Mouse (Mus musculus) ovary, adult 18-20 months (tissue): Measurements from ENCODE around the gene Sbno2.

Experiments used
- DNase-seq: peaks from one replicate; pipeline ENCODE4 v3.0.0; 2022; ENCODE audit warnings: low spot score, mixed read lengths

Gene Sbno2

DNA sequence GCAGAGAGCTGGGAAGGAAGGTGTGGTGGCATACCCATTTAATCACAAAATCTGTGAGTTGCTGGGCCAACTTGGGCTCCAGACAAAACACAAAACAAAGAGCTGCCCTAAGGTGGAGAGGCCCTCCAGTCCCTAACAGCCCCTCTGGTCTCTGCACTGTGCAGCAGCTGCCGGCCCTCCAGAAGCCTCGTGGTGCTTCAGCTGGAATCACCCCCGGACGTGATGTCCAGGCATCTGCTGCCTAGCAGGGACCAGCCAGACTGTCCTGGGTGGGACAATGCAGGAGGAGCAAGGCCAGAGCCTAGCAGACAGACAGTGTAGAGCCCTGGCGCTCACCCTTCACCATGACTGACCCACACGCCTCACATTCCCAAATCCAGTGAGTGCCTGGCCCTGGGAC lies 13.8 kb downstream of the Sbno2 start:
- DNase-seq: no peak

DNA sequence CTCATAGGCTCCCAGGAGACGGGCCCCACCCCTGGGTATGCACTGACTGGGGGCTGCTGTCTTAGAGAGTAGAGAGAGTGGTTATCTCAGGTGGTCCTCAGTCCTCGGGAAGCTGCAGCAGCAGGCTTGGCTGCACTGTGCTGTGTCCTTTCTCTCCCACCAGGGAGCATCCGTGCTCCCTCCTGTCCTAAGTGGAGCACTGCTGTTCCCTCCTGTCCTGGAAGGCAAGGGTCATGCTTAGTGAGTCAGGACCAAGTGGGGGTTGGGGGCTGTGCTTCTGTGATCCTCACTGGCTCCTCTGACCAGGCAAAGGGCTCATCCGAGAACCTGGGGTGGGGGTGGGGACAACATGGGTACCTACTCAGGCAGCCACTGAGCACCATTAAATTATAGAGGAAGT lies 16.2 kb downstream of the Sbno2 start:
- DNase-seq: no peak

- no peak for DNase-seq
These were observed 17.9 kb downstream of the Sbno2 start for GRCm38 (mm10) chr10:80087483-80087882.

- DNase-seq: peak; percentile 53
These were observed 18.5 kb downstream of the Sbno2 start for GRCm38 (mm10) chr10:80086847-80087246.

DNA sequence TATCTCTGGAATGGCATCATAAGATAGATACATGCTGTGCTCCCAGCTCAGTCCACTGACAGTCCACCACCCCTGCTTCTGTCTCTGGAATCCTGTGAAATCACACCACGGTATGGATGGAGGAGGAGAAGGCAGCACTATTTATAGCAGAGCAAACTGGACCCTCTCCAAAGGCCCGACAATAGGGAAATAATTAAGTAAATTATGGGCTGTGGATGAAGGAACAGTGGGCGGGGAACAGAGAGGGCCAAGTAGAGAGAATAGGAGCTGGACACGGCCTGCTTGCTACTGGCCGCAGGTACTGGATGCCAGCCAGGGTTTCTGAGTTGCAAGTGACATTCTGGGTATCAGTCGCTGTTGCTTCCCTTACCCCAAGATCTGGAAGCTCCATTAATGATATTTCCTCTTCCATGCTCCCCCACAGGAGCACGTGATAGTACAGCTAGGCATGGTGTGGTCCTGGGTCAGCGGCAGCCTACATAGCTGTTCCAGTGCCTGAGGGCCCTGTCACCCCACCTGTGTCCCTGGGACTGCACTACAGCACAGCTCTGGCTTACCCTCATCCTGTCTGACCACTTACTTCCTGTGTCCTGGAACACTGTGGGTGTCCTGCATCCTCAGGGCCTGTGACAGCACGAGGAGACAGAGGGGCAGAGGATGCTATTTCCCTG lies 20.4 kb downstream of the Sbno2 start:
- DNase-seq: no peak

DNA sequence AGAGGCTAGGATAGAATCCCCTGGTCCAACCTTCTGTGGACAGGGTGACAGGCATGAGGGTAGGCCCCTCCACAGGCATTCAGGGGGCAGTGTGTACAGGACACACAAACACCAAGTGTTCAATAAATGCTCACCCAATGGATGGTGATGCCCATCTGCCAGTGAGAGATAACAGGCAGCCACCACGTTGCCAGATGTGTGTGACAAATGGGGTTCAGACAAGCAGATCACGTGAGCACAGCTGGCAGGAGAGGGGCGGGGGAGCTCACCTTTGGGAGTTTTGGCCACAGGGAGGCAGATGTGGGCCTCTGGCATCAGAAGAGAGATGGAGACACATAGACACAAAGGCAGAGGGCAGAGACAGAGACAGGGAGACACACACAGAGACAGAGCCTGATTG lies 24.3 kb downstream of the Sbno2 start:
- no peak for DNase-seq

DNA sequence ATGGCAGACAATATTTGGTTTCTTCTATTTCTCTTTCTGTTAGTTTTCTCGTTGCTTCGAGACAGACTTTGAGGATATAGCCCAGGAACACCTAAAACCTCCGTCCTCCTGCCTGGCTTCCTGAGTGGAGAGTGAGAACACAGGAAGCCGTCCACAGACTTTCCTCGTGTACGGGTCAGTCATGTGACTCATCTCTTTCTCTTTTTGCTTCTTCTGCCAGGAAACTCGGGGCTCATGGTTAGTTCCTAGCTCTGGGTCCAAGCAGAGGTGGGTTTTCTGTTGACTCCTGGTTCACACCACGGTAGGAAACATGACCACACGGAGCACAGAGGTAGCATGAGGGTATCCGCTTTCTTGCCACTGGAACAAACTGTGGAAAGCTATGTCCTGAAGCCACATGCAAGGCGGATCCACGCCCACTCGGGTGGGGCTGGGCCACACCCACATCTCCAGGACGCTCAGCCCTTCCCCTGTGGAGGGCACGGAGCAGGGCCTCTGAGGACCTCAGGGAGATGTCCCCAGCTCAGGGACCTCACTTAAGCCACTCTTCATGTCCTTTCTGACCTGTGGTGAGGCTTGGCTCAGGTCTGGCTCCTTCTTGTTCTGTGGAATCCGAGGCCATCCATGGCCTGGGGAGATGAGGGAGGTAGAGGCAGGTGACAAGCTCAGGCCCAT lies 24.8 kb downstream of the Sbno2 start:
- DNase-seq: no peak

- no peak for DNase-seq
These were observed 27.0 kb downstream of the Sbno2 start for GRCm38 (mm10) chr10:80078366-80078765.

DNA sequence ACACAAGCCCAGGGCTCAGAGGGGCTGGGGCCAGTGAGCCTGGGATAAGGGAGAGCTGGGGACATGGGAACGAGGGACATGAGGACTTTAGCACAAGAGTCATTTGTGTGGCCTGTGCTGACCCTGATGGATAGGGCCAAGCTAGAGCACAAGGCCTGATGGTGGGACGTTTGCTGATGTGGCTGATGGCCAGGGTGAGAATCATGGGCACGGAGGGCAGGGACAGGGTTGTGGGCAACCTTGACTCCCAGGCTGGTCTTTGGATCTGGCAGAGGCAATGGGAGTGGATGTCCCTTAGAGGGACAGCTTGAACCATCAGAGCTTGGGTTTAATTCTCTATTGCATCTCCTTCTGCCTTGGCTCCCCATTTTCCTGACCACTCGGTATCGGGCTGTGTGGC lies 28.1 kb downstream of the Sbno2 start:
- DNase-seq: no peak

DNA sequence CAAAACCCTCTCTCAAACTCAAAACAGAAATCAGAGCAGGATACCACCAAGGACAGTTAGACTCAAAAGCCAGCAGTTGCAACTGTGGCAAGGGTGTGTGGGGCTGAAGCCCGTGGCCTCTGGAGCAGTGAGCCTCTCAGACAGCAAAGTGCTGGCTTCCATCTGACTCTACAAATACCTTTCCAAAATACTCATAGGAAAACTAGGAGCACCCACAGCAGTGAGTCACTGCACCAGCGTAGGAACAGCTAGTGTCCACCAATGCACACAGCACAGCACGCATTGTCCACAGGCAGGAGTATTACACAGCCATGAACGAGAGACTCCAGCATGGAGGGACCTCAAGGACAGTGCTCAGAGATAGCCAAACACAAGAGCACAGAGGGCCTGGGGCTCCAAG lies 29.0 kb downstream of the Sbno2 start:
- no peak for DNase-seq

GRCm38 (mm10) chr10:80075924-80076323 lies 29.4 kb downstream of the Sbno2 start:
- no peak for DNase-seq

DNA sequence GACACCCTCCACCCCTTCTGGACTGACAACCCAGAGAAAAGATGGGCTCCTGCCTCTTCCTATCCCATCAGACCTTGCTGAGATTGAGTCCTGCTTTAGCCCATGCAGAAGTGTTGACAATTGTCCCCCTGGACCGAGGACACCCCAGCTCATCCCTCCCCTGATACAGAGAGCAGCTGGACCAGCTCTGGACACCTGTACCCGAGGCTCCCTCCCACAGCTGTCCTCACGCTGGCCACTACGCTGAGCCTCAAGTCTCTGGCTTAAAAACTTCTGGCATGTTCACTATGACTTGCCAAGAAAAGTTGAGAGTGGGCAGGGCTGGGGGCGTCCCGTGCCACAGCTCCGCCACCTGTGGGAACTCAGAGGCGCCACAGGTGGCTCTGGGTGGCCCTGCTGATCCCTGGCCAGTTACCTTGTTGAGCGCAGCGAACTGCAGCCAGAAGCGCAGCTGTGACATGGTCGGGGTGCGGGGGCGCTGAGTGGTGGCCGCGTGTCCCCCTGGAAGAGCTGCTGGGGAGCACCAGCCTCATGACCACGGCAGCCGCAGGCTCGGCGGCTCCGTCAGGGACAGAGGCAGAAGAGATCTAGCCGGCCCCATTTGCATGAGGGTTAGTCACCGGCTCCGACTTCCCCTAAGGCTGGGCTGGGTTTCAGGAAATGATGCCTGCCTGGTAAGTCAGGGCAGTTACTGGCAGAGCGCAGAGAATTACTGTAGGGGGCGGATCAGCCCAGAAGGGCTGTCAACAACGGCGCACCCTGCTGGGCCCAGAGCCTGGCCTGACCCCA lies 30.4 kb downstream of the Sbno2 start:
- peak; percentile 63 for DNase-seq

DNA sequence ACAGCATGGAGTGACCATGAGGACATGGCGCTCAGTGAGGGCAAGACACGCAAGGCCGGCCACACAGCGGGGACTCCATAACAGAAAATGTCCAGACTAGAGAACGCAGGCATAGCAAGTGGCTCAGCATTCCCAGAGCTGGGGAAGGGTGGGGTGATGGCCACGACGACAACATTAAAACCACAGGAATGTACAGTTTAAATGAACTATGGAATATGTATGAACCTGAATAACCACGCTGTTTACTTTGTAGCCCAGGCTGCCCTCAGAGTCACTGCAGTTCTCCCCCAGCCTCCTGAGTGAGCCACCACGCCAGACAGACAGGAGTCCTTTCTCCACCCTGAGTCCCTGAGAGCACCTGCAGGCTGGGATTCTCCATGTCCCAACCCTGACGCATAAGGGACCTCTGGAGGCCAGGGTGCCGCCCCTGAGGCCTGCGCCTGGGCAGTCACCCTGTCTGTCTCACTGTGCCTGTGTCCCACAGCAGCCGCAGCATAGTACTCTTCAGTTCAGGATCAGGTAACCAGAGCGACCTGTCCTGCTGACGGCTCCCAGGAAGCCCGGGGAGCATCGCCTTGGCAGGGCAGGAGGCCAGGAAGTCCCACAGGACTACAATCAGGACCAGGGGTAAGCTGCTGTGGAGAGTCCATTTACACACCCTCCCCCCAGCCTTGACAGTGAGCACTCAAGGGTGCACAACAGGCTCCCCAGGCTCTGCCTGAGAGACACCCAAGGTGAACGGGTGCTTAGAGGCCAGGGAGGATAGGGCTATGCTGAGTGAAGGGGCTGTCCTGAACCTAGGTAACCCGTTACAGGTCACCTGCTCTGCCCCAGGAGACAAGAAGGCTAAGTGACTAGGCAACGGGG lies 32.5 kb downstream of the Sbno2 start:
- DNase-seq: no peak

- no peak for DNase-seq
These were observed 33.9 kb downstream of the Sbno2 start for GRCm38 (mm10) chr10:80071516-80071900.

- peak; percentile 90 for DNase-seq
These were observed 34.4 kb downstream of the Sbno2 start for GRCm38 (mm10) chr10:80070837-80071515.

DNA sequence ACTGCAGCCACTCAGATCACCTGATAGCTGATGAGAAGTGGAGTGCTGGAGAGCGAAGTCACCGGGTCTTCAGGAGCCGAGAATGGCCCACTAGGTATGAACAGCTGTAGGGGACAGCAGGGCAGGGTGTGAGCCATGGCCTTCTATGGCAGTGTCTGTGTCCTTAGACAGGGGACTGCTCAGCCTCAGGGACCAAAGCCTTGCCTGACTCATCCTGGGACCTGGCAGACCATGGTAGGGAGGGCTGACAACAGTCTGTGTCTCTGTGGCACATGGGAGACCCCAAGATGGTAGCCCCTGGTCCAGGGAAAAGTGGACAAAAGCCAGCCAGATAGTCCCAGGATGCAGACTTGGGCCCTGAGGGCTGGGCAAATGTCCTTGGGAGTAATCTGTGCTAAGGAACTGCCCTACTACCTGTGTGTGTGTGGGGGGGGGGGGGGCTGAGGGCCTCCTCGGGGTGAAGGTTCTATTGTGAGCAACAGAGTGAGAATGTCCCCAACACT lies 35.4 kb downstream of the Sbno2 start:
- DNase-seq: no peak

DNA sequence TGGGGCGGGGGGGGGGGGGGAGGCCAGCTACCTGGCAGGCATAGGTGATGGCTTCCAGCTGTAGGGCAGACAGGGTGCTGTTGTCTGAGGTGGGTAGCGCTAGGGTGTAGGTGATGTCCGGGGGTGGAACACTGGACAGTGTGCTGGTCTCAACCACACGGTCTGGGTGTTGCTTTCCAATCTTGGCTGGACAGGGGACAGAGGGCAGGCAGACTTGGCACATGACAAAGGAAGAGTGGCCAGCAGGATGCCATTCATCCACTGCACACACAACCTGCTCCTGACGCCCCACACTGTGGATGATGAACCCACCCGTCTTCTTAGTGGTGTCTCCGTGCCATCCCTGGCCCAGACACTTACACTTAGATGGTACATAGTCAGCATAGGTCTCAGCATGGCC lies 36.1 kb downstream of the Sbno2 start:
- no peak for DNase-seq

DNA sequence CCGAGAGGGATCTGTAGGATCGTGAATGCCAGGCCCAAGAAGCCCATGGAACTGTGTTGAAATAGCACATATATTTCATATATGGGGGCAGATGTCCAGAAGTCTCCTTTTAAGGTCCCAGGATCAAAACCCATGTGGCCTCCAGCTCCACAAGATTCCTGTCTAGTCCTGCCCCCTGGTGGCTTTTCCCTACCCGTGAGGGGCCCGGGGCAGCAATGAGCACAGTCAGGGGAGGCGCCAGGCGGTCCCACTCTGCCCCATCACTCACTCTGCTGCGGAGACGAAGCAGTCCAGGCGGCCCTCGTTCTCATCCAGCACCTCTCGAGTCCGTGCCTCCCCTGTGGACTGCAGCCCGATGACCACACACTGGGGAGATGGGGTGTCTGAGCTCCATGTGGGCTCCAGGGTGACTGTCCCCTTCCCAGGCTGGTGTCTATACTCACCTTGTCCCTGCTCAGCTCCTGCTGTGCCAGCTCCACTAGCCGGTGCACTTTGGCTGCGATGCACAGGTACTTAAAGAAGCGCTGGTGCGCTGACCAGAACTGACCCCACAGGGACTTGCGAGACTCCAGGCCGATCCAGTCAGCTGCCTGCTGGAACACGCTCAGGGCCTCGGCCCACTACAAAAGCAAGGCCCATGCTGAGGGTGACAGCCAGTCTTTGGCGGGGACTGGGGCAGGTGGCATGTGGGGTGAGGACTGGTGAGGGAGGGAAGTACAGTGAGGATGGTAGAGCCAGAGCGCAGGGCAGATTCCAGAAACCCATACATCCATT lies 41.3 kb downstream of the Sbno2 start:
- no peak for DNase-seq

DNA sequence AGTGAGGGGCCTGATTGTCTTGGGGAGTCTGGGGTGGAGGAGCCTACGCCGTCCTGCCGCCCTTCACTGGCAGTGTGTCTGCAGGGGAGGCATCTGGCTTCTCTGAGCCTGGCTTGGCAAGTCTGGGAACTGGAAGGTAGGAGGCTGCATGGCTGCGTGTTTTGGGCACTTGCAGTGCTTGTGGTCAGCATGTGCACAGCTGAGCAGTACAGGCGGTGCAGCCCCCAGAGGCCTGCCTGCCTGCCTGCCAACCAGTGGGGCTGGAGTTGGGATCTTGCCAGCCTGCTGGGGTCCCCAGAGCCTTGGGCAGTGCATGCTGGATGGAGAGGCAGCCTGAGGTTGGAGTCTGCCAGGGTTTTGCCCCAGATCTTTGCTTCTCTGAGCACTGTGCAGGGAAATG lies 42.3 kb downstream of the Sbno2 start:
- DNase-seq: no peak

DNA sequence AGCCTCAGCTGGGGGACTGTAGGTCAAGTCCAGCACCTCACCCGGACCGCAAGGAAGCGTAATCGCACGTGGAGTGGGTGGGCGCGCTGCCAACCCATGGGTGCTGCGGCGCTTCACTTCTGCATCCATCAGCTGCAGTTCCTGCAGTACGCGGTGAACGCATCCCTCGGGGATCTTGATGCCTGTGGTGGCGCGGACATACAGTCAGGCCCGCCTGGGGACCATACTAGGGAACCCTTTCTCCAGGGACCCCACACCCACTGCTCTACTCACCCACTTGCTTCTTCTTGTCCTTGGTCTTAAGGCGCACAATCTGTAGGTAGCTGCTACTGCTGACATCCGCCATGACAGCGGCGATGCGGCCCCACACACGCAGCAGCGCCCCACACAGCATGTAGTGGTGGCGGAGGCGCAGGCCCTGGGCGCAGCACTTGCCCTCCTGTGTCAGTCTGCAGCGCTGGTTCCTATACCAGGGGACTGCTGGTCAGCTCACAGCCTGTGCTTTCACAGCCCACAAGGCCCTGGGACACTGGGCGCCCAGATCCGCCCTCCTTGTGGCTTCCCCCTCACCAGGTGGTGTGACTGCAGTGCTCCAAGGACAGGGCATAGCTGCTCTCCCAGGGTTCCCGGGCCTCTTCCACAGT lies 47.6 kb downstream of the Sbno2 start:
- DNase-seq: no peak
